Mouse (Mus musculus) midbrain, embryonic 15.5 days (tissue): ENCODE results near the gene Hypm. TPM values are rescaled to one million over a fixed set of nuclear protein-coding genes. Genes with fewer than 3 reads are reported as not detected.

ENCODE experiments used
- ATAC-seq: fragments of 200-750 bp; cut with Nextera tagmentation; replicated peaks from 2 replicates; pipeline ENCODE4 v1.8.0; 2017; ENCODE audit warnings: moderate TSS enrichment
- H3K27ac ChIP-seq: fragments of 300-500 bp; sonication (generic); 2 replicates; pipeline ENCODE4 v1.5.1; 2015; ENCODE audit warnings: mild to moderate bottlenecking, inconsistent platforms
- H3K27me3 ChIP-seq: fragments of 300-500 bp; sonication (generic); replicated peaks from 2 replicates; pipeline ENCODE4 v1.6.1; 2015; ENCODE audit warnings: inconsistent platforms
- H3K36me3 ChIP-seq: fragments of 300-500 bp; sonication (generic); replicated peaks from 2 replicates; pipeline ENCODE4 v1.6.1; 2015; ENCODE audit warnings: inconsistent platforms
- H3K4me1 ChIP-seq: fragments of 300-500 bp; sonication (generic); 2 replicates; pipeline ENCODE4 v1.6.1; 2015; ENCODE audit warnings: inconsistent platforms
- H3K4me2 ChIP-seq: fragments of 300-500 bp; sonication (generic); 2 replicates; pipeline ENCODE4 v1.6.1; 2015; ENCODE audit warnings: inconsistent platforms, mild to moderate bottlenecking, moderate library complexity
- H3K4me3 ChIP-seq: fragments of 300-500 bp; sonication (generic); 2 replicates; pipeline ENCODE4 v1.5.1; 2015; ENCODE audit warnings: mild to moderate bottlenecking, inconsistent platforms
- H3K9ac ChIP-seq: fragments of 300-500 bp; sonication (generic); 2 replicates; pipeline ENCODE4 v1.6.1; 2015; ENCODE audit warnings: mild to moderate bottlenecking, inconsistent platforms
- H3K9me3 ChIP-seq: fragments of 300-500 bp; sonication (generic); 2 replicates; pipeline ENCODE4 v1.6.1; 2016; ENCODE audit warnings: inconsistent platforms
- WGBS: fragments of 180-500 bp; shearing (Covaris S2); methylation state at CpG from one replicate; pipeline ENCODE4 v1.1.7; 2015; ENCODE audit warnings: mixed read lengths; 5-methylcytosine and 5-hydroxymethylcytosine counted together
- polyA plus RNA-seq: library from polyadenylated mRNA; unstranded; fragments of >200 nt; fragmentation: Nextera tagmentation; extraction: Ambion mirVana; gene quantifications from 2 replicates; pipeline ENCODE4 v1.2.1, GENCODE M21; 2015

Hypm gene
- not detected in 2 replicates for polyA plus RNA-seq

- H3K36me3 ChIP-seq = no peaks in the 10 kb centered on the region
- no peak within 1 kb of the TSS for H3K4me2 ChIP-seq
- WGBS = 79% methylated on average over 3 of the region's 3 CpGs
- ATAC-seq = no peak
- no peak within 1 kb of the TSS for H3K27ac ChIP-seq
- H3K9me3 ChIP-seq = no peaks in the 10 kb centered on the region
- H3K9ac ChIP-seq = no peak within 1 kb of the TSS
- H3K27me3 ChIP-seq = no peaks in the 10 kb centered on the region
- H3K4me1 ChIP-seq = no peaks in the 10 kb centered on the region
- H3K4me3 ChIP-seq = no peak within 1 kb of the TSS
Measured at GRCm38 (mm10) chrX:9846628-9847027, at the start of gene Hypm. Hypm (plus strand) TSS chrX:9846928.

GRCm38 (mm10) chrX:9810101-9810500 is 36.6 kb upstream of the Hypm start:
- ATAC-seq = no peak
- Histone ChIP-seq H3K36me3 (no peaks in the 10 kb centered on the region), H3K4me1 (no peaks in the 10 kb centered on the region), H3K27me3 (no peaks in the 10 kb centered on the region), H3K4me2 (no peak overlapping the region), H3K4me3 (no peak overlapping the region), H3K9ac (no peak overlapping the region), H3K9me3 (no peaks in the 10 kb centered on the region), H3K27ac (no peak overlapping the region)
- WGBS = 91% methylated on average over 1 of the region's 1 CpGs

- no peaks in the 10 kb centered on the region for H3K4me1 ChIP-seq
- H3K27me3 ChIP-seq = no peaks in the 10 kb centered on the region
- no peak overlapping the region for H3K27ac ChIP-seq
- H3K36me3 ChIP-seq = no peaks in the 10 kb centered on the region
- no peak overlapping the region for H3K9ac ChIP-seq
- H3K4me2 ChIP-seq = no peak overlapping the region
- no peak overlapping the region for H3K4me3 ChIP-seq
- ATAC-seq = no peak
- H3K9me3 ChIP-seq = no peaks in the 10 kb centered on the region
Measured at GRCm38 (mm10) chrX:9812469-9812868, 34.3 kb upstream of the Hypm start.

DNA sequence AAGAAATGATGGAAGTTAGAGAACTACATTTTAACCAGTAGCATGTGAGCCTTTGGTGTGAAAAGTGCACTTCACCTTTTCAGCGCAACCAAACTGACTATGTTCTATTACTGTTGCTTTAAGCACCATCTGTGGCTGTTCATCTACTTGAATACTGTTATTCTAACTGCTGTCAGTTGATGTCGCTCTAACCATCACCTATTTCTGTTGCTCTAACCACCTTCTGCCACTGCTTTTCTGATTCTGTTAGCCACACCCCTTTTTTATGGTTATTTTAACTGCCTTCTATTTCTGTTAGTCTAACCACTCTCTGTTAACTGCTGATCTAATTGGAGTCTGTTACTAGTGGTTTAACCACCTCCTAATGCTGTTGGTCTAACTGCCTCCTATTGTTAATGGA is 11.9 kb upstream of the Hypm start:
- Histone ChIP-seq H3K36me3 (no peaks in the 10 kb centered on the region), H3K9me3 (no peaks in the 10 kb centered on the region), H3K27ac (no peak overlapping the region), H3K9ac (no peak overlapping the region), H3K4me3 (no peak overlapping the region), H3K27me3 (no peaks in the 10 kb centered on the region), H3K4me2 (no peak overlapping the region), H3K4me1 (no peaks in the 10 kb centered on the region)
- 74% methylated on average over 2 of the region's 2 CpGs for WGBS
- no peak for ATAC-seq

DNA sequence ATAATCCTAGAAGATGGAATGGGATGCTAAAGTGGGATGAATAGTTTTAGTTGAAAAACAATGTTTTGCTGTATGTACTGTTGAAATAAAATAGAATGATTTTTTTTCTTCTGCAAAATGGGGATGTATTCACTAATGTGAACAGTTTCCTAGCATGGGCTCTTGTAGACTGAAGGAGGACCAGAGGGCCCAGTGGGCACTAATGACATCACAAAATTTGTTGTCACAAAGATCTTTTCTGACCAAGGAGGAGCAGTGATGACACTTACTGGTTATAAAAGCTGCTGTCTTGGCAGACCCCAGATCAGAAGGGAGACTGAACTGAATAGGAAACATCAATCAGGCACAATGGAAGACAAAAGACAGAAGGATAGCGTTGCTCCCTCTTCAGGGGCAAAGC is 2.7 kb downstream of the Hypm start, which contains the start of gene H2al3:
Gene H2al3 (plus strand): TSS at position 301 of the 400 bp plus-strand sequence.
- Histone ChIP-seq H3K9ac (no peak within 1 kb of the TSS), H3K4me3 (no peak within 1 kb of the TSS), H3K4me1 (no peaks in the 10 kb centered on the region), H3K27me3 (no peaks in the 10 kb centered on the region), H3K27ac (no peak within 1 kb of the TSS), H3K4me2 (no peak within 1 kb of the TSS), H3K36me3 (no peaks in the 10 kb centered on the region), H3K9me3 (no peaks in the 10 kb centered on the region)
- ATAC-seq = no peak
- 19% methylated on average over 1 of the region's 1 CpGs for WGBS

DNA sequence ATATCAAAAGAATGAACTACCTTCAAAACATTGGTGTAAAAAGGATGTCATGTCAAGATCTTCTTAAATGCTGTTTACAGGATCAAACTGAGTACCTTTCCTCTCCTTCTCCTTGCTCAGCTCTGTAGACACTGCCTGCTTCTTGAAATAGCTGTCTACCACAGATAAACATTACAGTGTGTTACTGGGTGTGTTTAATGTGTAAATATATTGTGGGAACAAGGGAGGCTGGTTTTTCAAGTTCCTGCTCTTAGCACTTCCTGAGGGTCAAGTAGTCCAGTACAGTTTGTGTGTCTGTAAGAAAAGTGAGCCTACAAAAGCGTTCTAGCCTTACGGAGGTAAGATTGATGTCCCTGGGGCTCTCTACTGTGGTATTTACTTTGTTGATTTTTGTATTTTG is 15.1 kb downstream of the Hypm start:
- WGBS = 86% methylated on average over 2 of the region's 2 CpGs
- no peak overlapping the region for H3K4me3 ChIP-seq

GRCm38 (mm10) chrX:9875519-9875918 is 28.8 kb downstream of the Hypm start:
- Histone ChIP-seq H3K4me3 (no peak overlapping the region), H3K27ac (no peak overlapping the region), H3K4me2 (no peak overlapping the region), H3K27me3 (no peaks in the 10 kb centered on the region), H3K9me3 (no peaks in the 10 kb centered on the region), H3K4me1 (no peaks in the 10 kb centered on the region), H3K36me3 (no peaks in the 10 kb centered on the region), H3K9ac (no peak overlapping the region)
- 91% methylated on average over 2 of the region's 2 CpGs for WGBS
- ATAC-seq = no peak

More for the DNA sequence above, 15.1 kb downstream of the Hypm start:
- Histone ChIP-seq H3K27me3 (no peaks in the 10 kb centered on the region), H3K4me1 (no peaks in the 10 kb centered on the region), H3K9ac (no peak overlapping the region), H3K9me3 (no peaks in the 10 kb centered on the region), H3K4me2 (no peak overlapping the region), H3K36me3 (no peaks in the 10 kb centered on the region), H3K27ac (no peak overlapping the region)
- ATAC-seq = no peak

DNA sequence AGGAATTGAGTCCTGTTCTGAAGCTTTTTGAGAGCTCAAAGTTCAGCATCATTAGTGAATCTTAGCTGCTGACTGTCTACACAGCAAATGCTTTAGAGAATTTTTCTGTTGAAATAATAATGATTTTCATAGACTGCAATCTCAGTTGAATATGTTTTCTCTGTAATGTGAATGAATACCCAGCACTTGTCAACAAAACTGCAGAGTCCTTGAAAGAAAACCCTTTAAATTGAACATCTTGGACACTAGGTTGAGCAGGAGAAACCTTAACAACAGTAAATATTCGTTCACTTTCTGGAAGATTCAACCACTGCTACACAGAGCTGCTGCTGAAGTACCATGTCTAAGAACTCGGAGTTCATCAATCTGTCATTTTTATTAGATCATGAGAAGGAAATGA is 38.6 kb downstream of the Hypm start, which contains the start of gene Sytl5:
Gene Sytl5 (plus strand): TSS at position 301 of the 400 bp plus-strand sequence.
- H3K4me3 ChIP-seq = no peak within 1 kb of the TSS
- H3K36me3 ChIP-seq = no peaks in the 10 kb centered on the region
- no peak within 1 kb of the TSS for H3K27ac ChIP-seq
- no peaks in the 10 kb centered on the region for H3K4me1 ChIP-seq
- H3K9me3 ChIP-seq = no peaks in the 10 kb centered on the region
- no peaks in the 10 kb centered on the region for H3K27me3 ChIP-seq
- no peak for ATAC-seq
- no peak within 1 kb of the TSS for H3K4me2 ChIP-seq
- WGBS = 67% methylated on average over 2 of the region's 2 CpGs
- H3K9ac ChIP-seq = no peak within 1 kb of the TSS

Other genes starting within 250 kb of the Hypm start
- gene Dynlt3, start 183.9 kb upstream of the Hypm start, polyA plus RNA-seq = 32.0 and 33.6 TPM in 2 replicates
- not detected in 2 replicates for gene H2al3, start 2.8 kb downstream of the Hypm start, polyA plus RNA-seq
- 0.46 and 0.56 TPM in 2 replicates for gene Sytl5, start 38.7 kb downstream of the Hypm start, polyA plus RNA-seq